Mouse (Mus musculus) v-Abl transformed pro-B cells (cell line): ENCODE results near the gene Kif15.

Experiments
- in situ Hi-C, 2 experiments: fragments of 400-800 bp; cut with MboI; formaldehyde crosslinking; loops; one replicate each; pipeline ENCODE4 v1.15.1; 2025; ENCODE audit not compliant: unreplicated experiment in 2 of 2

The Kif15 gene

GRCm38 (mm10) chr9:122950643-122951475 lies at the start of gene Kif15, which contains the start of gene 1110059G10Rik:
Gene Kif15, plus strand, starts transcription at chr9:122951046.
Gene 1110059G10Rik, minus strand, starts transcription at chr9:122951000.
- in situ Hi-C loops = loop anchor here (5.0 to 25.0 kb wide), 2 partner anchors 161 to 1239 kb away; partner anchors contain the start of genes Exosc7 (in 1 of the 2), Nktr (in 1 of the 2), Sec22c (in 1 of the 2) and Ss18l2 (in 1 of the 2)

- in situ Hi-C loops = no loop called here
Measured at GRCm38 (mm10) chr9:122901047-122901446, 49.8 kb upstream of the Kif15 start.

GRCm38 (mm10) chr9:122902717-122903535 lies 47.9 kb upstream of the Kif15 start:
- in situ Hi-C loops = no loop called here

GRCm38 (mm10) chr9:122922436-122922835 lies 28.4 kb upstream of the Kif15 start:
- in situ Hi-C loops = no loop called here

- in situ Hi-C loops = no loop called here
Measured at GRCm38 (mm10) chr9:122922936-122923381, 27.9 kb upstream of the Kif15 start, which contains the start of gene Zfp105. Gene Zfp105, plus strand, starts transcription at chr9:122923072.

- in situ Hi-C loops = no loop called here
Measured at GRCm38 (mm10) chr9:122928915-122929314, 21.9 kb upstream of the Kif15 start.

- in situ Hi-C loops = no loop called here
Measured at GRCm38 (mm10) chr9:122998406-122999192, 47.8 kb downstream of the Kif15 start.

GRCm38 (mm10) chr9:122999193-122999586 lies 48.3 kb downstream of the Kif15 start:
- in situ Hi-C loops = no loop called here

- in situ Hi-C loops = no loop called here
Measured at GRCm38 (mm10) chr9:123004718-123005117, 53.9 kb downstream of the Kif15 start.

- in situ Hi-C loops = no loop called here
Measured at GRCm38 (mm10) chr9:123006071-123006470, 55.2 kb downstream of the Kif15 start.

GRCm38 (mm10) chr9:123020995-123021631 lies 70.3 kb downstream of the Kif15 start, which contains the start of gene Tmem42:
Gene Tmem42, plus strand, starts transcription at chr9:123021326.
- in situ Hi-C loops = no loop called here

GRCm38 (mm10) chr9:123021636-123022379 lies 71.0 kb downstream of the Kif15 start:
- in situ Hi-C loops = no loop called here

GRCm38 (mm10) chr9:123024201-123024600 lies 73.4 kb downstream of the Kif15 start:
- in situ Hi-C loops = no loop called here

- in situ Hi-C loops = loop anchor here in 1 of 2 experiments (10.0 kb wide), 1 partner anchor 213 kb away; no protein-coding TSS in a partner anchor
Measured at GRCm38 (mm10) chr9:123031496-123032246, 80.8 kb downstream of the Kif15 start.

- in situ Hi-C loops = loop anchor here in 1 of 2 experiments (10.0 kb wide), 1 partner anchor 210 kb away; no protein-coding TSS in a partner anchor
Measured at GRCm38 (mm10) chr9:123034426-123034825, 83.6 kb downstream of the Kif15 start, which contains the start of gene Tgm4. Gene Tgm4, plus strand, starts transcription at chr9:123034726.

GRCm38 (mm10) chr9:123047665-123048064 lies 96.8 kb downstream of the Kif15 start:
- in situ Hi-C loops = no loop called here

GRCm38 (mm10) chr9:123058724-123059292 lies 108.0 kb downstream of the Kif15 start:
- in situ Hi-C loops = no loop called here

- in situ Hi-C loops = no loop called here
Measured at GRCm38 (mm10) chr9:123060172-123060571, 109.3 kb downstream of the Kif15 start.
